Mouse (Mus musculus): ENCODE data around the gene Gnl2. TPM values are rescaled to one million over a fixed set of nuclear protein-coding genes. Genes with fewer than 3 reads are reported as not detected.
A peak's percentile ranks its signal among the peaks of the same experiment; 100 is the strongest.

The Gnl2 gene
- total RNA-seq (2015) (30.6 and 36.1 TPM in 2 replicates), total RNA-seq (2017) (61.7 and 64.0 TPM in 2 replicates)

DNA sequence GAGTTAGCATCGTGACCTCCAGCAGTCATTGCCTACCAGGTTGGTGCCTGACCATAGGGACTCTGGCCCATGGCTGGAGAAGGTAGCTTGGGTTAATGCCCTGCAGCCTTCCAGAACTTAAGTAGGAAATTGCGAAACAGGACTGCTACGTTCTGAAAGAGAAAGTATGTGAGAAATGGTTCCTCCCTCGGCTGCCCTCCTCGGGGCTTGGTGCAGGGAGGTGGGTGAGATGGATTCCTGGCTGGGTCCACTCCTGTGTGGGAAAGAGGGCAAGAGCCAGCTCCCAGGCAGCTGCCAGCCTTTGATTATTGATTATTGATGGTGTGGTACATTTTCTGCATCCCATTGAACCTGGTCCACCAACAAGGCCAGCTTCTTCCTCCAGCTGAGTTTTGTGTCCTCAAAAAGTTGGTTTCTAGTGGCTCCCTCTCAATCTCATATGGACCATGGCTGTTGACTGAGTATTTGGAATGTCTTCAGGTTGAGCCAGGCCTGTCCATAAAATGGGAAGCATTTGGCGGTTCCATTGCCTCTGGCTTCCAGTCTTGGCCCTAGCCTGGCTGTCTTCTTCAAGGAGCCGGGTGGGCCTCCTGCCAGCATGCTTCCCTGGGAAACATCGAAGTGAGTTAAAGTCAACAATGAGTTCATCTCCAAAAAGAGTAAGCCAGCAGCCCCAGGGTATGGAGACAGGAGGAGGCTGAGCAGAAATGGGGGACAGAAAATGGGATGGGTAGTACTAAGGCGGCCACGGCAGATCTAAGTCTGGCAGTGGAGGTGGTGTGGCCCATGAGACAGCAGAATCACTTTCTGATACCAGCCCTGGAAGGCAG lies at the start of gene Gnl2:
TSS of gene Gnl2 (plus strand) at position 780 of the 830 bp plus-strand sequence.
- ATAC-seq (ENCODE audit: poor library complexity, severe bottlenecking) = peak; percentile 96

DNA sequence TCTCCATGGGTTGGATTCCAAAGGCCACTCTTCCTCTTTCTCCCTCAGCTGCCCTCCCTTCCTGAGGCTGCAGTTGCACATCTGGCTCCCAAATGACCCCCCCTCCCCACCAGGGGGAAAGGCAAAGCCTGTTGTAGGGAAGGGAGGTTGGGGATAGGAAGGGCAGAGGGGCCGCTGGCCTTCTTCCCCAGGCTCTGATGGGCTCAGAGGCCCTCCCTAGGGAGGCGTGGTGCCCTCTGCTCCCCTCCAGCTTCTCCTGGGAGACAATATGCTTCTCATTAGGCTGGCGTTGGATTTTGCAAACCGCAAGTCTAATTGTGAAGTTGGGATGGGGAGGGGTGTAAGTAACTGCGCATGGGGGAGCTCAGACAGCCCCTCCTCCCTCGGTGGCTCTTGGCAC lies 47.7 kb upstream of the Gnl2 start:
- no peak for ATAC-seq (ENCODE audit: poor library complexity, severe bottlenecking)

DNA sequence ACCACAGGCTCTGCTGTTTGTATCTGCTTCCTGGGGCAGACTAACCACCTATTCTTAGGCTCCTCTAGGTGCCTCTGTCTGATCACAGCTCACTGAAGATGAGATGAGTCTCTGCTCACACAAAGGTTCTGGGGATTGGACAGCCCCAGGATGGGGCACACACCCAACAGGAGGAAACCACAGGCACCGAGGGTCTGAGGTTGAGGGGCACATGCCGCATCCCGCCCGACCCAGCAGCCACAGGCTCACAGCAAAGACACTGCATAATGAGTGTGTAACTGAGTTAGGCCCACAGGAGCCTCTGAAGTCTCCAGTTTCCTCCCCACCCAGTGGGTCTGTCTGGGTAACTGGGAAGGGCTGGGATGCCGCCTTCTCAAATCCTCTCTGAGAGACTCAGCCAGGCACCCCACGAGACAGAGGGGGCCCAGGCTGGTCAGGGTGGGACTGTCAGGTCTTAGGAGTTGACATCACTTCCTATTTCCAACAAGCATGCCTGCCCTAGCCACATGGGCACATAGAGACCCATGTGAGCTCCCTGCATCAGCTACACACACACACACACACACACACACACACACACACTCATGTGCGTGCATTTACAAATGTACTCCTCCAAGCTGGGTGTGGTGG lies 47.1 kb upstream of the Gnl2 start:
- no peak for ATAC-seq (ENCODE audit: poor library complexity, severe bottlenecking)

DNA sequence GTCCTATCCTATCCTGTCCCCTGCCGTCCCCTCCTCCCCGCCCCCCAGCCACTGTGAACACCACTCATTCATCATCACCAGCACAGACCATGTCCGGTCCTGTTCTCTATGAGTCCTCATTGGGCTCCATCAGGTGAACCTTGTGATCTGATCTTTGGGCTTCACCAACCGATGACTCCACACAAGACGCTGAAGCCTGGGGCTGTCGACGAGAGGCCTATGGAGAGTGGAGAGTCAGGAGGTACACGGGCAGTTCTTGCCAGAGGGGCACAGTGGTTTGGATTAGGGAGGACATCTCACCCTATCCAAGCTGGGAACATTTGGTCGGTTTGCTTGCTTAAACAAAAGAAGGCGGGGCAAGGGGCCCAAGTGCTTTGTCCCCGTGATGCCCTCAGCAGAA lies 46.2 kb upstream of the Gnl2 start:
- no peak for ATAC-seq (ENCODE audit: poor library complexity, severe bottlenecking)

DNA sequence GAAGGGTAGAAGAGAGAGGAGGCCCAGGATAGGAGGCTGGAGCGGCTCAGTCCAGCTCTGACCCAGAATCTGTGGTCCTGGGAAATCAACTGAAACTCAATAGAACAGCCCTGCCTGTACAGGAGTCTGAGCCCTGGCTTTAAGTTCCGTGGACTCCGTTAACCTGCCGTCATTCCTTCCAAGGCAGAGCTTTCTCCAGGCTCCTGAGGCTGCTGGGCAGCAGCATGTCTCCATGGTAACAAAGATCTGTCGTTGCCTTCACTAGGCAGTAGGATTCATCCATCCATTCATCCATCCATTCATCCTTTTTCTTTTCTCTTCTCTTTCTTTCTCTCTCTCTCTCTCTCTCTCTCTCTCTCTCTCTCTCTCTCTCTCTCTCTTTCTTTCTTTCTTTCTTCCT lies 45.7 kb upstream of the Gnl2 start:
- no peak for ATAC-seq (ENCODE audit: poor library complexity, severe bottlenecking)

DNA sequence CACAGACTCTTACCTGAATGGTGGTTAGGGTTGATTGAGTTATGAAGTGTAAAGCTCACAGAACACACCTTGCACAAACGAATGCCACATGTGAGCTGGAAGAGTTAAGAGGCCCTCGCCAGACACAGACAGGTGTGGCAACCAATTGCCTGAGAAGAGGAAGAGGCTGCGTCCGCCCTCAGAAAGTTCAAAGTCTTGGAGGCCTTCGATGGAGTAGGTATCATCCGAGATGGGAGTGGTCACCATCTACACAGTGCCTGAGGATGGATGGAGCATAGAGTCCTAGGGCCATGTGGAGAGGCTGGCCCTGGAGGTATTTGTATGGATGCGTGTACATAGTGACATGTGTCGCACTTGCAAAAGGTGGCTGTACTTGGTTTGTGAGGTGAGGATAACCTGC lies 45.3 kb upstream of the Gnl2 start:
- ATAC-seq (ENCODE audit: poor library complexity, severe bottlenecking) = no peak

DNA sequence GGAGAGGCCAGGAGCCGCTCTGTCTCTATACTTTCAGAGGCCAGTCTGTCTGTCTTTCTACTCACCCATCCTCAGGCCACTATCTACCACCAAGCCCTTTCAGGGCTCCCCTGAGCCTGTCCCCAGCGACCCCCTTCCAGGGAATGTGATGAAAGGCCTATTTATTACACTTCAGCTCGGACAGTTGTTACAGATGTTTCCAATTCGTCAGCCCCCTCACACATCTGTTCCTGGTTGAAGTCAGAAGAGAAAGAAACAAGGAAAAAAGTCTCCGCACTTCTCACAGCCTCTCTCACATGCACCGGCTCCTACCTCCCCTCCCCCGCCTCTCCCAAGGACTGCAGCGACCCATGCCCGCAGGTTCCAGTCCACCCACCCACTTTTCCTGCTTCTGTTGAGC lies 44.1 kb upstream of the Gnl2 start:
- no peak for ATAC-seq (ENCODE audit: poor library complexity, severe bottlenecking)

DNA sequence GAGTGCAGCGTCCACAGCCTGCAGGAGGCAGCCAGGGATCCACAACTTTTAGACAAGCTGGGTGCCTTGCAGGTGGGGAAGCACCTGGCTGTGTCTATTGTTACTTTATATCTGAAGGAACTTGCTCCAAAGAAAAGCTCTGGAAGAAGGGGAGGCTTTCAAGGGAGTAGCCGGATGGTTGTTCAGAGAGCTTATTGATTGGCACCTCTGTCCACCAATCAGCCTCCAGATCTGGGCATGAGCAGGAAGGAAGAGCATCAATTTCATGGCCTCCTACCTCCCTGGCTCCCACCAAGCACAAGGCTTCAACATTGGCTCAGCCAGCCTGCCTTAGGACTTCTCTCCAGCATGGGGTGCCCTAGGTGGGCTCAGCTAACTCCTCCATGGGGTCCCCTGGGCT lies 43.1 kb upstream of the Gnl2 start:
- no peak for ATAC-seq (ENCODE audit: poor library complexity, severe bottlenecking)

DNA sequence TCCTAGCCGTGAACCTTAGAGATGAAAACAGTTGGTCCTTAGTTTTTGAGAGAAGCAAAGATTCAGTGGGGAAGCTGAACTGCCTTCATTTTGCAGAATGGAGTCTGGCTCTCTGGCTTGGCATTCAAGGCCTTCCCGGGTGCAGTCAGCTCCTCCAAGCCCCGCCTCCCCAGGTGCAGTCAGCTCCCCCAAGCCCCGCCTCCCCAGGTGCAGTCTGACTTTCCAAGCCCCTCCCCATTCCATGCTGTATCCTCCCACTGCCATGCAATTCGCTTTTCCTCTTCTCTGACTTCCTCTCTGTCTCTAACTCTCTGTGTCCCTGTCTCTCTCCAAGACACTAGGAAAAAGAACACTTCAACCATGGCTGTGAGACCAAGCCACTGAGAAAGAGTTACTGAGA lies 38.2 kb upstream of the Gnl2 start:
- ATAC-seq (ENCODE audit: poor library complexity, severe bottlenecking) = no peak

DNA sequence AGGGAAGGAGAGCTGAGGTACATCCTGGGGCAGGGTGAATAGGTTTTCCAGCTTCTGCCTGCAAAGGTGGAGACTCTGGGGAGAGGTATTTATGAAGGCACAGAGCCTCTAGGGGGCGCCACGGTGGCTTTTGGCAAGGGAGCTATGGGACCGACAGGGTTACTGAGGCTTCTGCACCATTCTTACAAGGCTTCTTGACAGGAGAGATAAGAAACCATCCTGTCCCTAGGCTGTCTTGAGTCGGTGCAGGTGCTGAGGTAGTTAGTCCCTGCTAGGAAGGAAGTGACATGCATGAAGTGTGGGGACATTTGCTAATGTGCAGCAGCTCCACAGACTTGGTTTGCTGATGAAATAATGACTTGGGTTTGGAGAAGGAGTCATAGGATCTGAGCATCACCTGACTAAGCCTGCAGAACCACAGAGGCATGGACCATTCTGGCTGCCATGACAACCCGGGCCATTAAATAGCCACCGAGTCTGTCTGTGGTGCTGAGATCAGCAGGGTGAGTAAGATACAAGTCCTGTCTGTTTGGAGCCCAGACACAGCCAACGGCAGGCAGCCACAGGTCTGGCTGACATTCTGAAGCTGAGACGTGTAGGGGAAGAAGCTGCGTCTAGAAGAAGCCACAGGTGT lies 32.4 kb upstream of the Gnl2 start:
- peak; percentile 39 for ATAC-seq (ENCODE audit: poor library complexity, severe bottlenecking)

DNA sequence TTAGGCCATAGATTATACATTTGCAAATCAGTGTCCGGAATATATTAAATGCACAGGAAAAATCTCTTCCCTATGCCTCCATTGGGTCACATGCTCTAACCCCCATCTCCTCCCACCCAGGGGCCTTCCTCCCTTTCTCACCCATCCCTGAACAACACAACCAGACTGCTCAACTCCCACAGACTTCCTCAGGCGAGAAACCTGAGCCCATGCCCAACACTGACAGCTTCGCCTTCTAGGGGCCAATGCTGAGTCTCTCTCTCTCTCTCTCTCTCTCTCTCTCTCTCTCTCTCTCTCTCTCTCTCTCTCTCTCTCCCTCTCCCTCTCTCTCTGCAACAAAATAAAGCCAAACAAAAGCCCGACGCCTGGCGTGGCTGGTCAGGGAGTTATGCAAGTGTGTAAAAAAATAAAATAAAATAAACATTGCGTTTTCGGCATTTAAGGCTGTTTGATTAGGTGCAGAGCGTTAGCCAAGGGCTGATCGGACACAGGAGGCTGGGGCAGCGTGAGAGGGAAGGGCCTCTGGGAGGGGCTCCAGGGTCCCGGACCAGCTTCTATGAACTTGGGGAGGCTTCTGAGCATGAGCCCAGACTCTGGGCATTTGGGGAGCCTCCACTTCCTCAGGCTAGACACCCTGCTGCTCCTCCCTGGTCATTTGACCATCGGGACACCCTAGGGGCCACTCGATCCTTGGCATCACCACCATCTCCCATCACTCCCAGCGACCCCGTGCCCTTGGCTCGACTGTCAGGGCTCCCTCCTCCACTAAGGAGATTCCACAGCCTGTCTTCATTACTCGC lies 31.3 kb upstream of the Gnl2 start:
- ATAC-seq (ENCODE audit: poor library complexity, severe bottlenecking) = no peak

DNA sequence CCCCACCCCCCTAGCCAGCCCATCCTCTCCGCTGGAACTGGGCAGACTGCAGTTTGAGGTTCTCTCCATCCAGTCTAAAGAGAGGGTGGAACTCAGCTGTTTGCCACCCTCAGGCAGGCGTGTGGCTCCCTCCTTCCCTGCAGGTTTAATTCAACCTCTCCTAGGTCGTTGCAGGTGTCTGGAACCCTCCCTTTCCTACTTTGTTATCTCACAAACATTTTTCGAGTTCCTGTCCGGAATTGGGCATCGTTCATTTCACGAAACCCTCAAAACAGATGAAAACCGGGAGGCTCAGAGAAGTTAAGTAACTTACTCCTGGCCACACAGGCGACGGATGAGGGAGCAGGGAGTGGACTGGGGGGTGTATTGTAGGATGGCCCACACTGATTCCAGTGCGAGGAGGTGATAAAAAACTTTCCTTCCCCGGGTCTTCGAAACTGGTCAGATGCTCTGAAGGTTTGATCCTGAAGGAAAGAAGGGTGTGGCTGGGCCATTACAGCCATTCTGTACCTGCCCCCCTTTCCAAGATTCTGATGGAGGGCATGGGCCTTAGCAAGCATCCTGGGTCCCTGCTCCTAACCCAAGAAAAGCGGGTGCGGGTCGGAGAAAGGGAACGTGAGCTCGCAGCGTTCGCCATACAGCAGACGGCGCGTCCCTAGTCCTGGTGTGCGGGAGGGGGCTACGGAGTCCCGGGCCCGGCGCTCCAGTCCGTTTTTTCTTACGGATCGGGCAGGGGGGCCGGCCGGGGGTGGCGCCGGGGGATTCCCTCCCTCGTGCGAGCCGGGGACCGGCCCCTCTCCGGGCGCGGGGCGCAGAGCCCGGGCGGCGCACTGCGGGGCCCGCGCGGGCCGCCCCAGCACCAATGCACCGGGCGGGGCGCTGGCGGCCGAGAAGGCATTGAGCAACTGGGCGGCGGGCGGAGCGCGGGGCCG lies 30.4 kb upstream of the Gnl2 start, which contains the start of gene Rspo1:
TSS of gene Rspo1 (plus strand) at position 760 of the 932 bp plus-strand sequence.
- peak; percentile 46; the same call in 1 of the 2 replicates for ATAC-seq (ENCODE audit: poor library complexity, severe bottlenecking)

DNA sequence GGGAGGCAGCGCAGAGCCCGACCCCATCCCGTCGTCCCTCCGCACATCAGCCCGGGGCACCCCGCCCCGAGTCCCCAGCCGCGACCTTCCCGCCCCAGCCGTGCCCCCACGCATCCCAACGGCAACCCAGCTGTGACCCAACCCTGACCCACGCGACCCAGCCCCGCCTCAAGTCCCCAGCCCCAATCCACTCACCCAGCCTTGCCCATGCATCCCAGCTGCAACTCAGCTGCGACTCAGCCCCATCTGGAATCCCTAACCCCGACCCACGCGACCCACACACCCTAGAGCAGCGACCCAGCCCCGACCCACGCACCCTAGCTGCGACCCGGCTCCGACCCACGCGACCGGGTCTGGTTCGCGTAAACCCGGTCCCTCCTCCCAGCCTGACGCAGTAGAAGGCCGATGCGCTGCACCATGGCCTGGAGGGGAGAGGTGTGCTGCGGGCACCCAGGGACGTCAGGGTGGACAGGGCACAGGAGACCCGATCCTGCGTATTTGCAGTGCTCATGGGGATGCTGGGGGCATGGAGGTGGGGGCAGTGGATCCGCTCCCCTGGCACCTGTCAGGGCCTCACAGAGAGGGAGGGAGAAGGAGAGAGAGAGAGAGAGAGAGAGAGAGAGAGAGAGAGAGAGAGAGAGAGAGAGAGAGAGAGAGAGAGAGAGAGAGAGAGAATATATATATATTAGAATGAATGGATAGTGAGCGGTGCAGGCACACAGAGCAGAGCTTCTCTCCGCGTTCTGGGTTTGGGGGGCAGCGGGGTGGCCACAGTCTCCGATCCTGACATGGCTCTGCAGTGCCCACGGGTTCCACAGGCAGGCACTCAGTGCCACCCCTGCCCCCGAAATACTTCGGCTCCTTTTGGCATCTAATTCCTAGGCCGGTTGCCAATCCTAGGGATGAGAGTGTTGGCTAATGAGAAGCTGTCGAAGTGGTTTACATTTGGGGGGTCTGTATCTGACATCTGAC lies 29.4 kb upstream of the Gnl2 start:
- ATAC-seq (ENCODE audit: poor library complexity, severe bottlenecking) = no peak

DNA sequence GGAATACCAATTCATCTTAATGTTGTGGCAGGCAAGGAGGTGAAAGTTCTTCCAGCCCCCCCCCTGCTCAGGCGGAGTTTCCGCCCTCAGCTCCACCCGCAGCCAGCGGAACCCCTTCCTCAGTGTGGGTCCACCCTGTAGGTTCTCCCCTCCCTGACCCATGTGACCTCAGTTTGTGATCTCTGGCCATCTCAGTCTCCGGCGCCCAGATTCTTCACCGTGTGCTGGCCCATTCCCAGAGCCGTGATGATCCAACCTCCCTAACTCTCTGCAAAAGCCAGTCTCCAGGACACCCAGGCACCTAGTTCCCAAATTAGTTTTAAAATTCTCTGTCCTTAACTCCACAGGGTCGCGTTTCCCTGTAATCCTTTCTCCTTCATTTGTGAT lies 28.7 kb upstream of the Gnl2 start:
- ATAC-seq (ENCODE audit: poor library complexity, severe bottlenecking) = no peak

DNA sequence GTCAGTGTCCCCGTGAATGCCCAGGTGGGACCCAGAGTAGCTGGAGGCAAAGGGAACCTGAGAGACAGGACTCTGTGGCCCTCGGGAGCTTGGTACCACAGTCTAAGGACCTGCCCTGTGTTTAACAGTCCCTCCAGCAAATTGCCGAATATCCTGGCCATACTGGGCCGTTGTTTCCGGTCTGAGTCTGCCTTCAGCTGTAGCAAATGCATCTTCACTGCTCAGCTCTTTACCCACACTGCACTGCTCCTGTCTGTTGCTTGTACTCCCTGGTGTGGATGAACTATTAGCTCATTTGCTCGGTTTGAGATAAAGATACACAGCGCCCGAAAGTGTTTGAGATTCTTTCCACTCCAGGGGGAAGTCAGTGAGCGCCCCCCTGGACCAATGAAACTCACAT lies 28.0 kb upstream of the Gnl2 start:
- ATAC-seq (ENCODE audit: poor library complexity, severe bottlenecking) = no peak

DNA sequence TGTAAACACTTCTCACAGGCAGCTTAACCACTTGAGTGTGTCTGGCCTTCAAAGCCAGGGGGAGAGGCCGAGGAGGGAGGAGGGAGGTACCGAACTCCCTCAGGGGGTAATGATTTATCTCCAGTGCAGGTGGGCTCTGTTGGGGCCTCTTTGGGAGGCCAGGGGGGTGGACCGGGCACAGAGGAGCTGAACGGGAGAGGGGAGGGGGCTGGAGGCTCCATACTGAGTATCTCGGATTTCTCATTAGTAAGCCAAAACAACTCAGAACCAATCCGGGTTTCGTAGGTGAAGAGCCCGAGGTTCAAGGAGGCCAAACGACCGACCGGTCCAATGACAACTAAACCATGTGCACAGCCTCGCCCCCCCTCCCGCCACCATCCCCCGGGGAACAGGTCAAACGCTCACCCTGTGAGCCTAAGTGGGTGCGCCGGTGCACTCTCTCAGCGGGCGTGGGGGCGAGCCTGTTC lies 26.6 kb upstream of the Gnl2 start:
- ATAC-seq (ENCODE audit: poor library complexity, severe bottlenecking) = no peak

DNA sequence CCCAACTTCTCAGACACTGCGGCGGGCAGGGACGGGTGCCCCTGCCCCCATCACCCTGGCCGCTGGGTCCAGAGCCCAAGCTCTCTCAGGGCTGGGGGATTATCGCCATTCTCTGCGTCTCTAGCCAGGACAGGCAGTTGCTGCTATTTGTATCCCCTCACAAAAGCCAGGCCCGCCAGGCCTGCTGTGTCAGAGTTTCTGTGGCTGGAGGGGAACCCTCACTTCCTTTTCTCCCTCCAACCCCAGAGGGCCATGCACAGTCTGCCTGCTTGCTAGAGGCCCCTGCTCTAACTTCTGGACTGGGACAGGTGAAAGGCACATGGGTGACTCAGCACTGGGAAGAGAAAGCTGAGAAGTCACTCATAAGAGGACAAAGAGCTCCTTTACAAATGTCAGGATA lies 26.1 kb upstream of the Gnl2 start:
- peak; percentile 59 for ATAC-seq (ENCODE audit: poor library complexity, severe bottlenecking)

DNA sequence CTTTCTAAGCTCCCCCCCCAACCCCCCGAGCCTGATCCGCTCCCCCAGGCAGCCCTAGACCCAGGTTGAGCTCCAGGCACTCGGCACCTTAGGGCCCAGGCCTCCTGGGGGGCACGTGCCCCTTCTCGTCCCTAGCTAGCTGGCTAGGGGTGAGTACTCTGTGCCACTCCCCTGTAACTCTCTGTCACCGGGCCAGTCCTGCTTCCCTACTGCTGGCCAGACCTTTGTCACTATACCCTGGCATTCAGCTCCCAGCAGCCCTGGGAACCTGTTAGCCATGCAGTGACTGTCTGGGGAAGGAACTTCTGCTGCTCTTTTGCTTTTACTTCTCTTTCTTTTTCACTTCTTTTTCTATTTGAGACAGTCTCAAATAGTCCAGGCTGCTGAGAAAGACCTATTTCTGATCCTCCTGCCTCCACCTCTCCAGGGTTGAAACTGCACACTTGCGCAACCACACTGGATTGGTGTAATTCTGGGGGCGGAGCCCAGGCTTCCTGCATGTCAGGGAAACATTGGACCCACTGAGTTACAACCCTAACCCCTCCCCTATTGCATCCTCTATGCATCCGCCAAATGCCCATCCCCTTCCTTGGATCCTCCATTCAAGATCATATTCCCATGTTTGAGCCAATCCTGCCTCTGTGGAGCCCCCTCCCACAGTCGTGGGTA lies 18.8 kb upstream of the Gnl2 start:
- peak; percentile 85 for ATAC-seq (ENCODE audit: poor library complexity, severe bottlenecking)

Data from megakaryocyte, adult 5-6 weeks (primary cell).